Mouse (Mus musculus): Measurements from ENCODE around the gene Dalrd3. TPM values are rescaled to one million over a fixed set of nuclear protein-coding genes. Genes with fewer than 3 reads are reported as not detected.
A peak's percentile ranks its signal among the peaks of the same experiment; 100 is the strongest.

Dalrd3 gene
- 176 and 195 TPM in 2 replicates for polyA plus RNA-seq (2014; fragmentation: Nextera tagmentation; extraction: Ambion mirVana)

DNA sequence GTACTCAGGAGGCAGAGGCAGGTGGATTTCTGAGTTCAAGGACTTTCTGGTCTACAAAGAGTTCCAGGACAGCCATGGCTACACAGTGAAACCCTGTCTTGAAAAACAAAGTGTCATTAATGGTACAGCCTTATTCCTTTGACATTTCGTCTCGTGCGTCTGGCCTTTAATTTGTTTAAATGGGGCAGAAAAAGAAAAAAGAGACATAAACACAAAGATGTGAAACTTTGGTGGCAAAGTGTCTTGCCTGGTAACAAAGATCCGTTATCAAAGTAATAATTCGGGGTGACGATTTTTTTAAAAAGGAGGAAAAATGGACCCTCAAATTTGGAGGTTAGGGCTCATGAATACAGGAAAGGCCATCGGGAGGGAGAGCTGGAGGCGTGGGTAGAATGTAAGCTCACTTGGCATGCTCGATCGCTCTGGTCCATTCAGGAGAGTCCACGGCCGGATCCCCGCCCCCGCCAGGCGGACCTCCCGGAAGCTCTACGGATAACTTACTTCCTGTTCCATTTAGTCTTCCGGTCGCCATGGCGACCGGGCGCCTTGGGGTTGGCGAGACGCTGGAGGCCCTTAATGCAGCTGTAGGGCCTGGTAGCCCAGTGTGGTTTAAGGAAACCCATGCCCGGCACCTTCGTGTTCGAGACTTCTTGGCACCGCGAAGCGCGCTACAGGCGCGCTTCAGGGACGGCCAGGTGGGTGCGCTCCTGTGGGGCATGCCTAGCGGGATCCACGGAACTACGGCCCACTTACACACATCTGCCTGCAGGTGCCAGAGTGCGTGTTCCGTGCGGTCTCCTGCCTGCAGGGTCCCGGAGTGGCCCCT lies at the start of gene Dalrd3:
Gene Dalrd3 (plus strand): TSS at position 506 of the 826 bp plus-strand sequence.
- Histone ChIP-seq H3K36me3 (ENCODE audit: control insufficient read depth, insufficient read depth, low read length) (peaks cover 16% of the 10 kb centered on the region; the same call in 1 of the 2 replicates), H3K9ac (ENCODE audit: low read length) (peak within 1 kb of the TSS; percentile 57), H3K9me3 (ENCODE audit: control insufficient read depth, low read length) (no peaks in the 10 kb centered on the region), H3K4me2 (ENCODE audit: low read depth, low read length, severe bottlenecking) (peak within 1 kb of the TSS; percentile 93), H3K4me3 (ENCODE audit: low read depth, low read length) (peak within 1 kb of the TSS; percentile 51), H3K27ac (ENCODE audit: low read depth, low read length) (peak within 1 kb of the TSS; percentile 53; the same call in 1 of the 2 replicates), H3K4me1 (replicated peaks; ENCODE audit: control insufficient read depth, insufficient read depth, low read length) (peaks cover 28% of the 10 kb centered on the region), H3K27me3 (ENCODE audit: control insufficient read depth, insufficient read depth, low read length) (no peaks in the 10 kb centered on the region)
- DNase-seq (ENCODE audit: low spot score) = peak; percentile 96
- ATAC-seq (replicated peaks; ENCODE audit: low FRiP score) = peak; percentile 65
- 7% methylated on average over 42 of the region's 42 CpGs for WGBS

- Histone ChIP-seq H3K27me3 (ENCODE audit: control insufficient read depth, insufficient read depth, low read length) (no peaks in the 10 kb centered on the region), H3K4me1 (replicated peaks; ENCODE audit: control insufficient read depth, insufficient read depth, low read length) (peaks cover 3% of the 10 kb centered on the region; the same call in 1 of the 2 replicates), H3K9ac (ENCODE audit: low read length) (no peak overlapping the region), H3K4me3 (ENCODE audit: low read depth, low read length) (no peak overlapping the region), H3K27ac (ENCODE audit: low read depth, low read length) (no peak overlapping the region), H3K36me3 (ENCODE audit: control insufficient read depth, insufficient read depth, low read length) (no peaks in the 10 kb centered on the region), H3K9me3 (ENCODE audit: control insufficient read depth, low read length) (no peaks in the 10 kb centered on the region), H3K4me2 (ENCODE audit: low read depth, low read length, severe bottlenecking) (no peak overlapping the region)
- ATAC-seq (replicated peaks; ENCODE audit: low FRiP score) (no peak), DNase-seq (ENCODE audit: low spot score) (no peak)
- WGBS = 69% methylated on average over 2 of the region's 2 CpGs
These were observed 48.1 kb upstream of the Dalrd3 start for GRCm38 (mm10) chr9:108521604-108522003.

DNA sequence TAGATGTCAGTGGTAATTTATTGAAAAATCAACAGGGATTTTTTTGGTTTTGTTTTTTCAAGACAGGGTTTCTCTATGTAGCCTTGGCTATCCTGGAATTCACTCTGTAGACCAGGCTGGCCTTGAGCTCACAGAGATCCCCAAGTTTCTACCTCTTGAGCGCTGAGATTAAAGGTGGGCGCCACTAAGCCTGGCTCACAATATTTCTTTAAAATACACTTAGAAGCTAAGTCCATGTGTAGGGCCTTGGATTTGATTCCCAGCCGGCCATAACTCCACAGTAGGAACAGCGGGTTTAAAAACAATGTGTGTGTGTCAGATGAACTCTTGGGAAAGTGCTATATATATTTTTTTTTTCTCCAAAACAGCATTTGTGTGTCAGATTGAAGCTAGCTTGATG lies 46.3 kb upstream of the Dalrd3 start:
- no peaks in the 10 kb centered on the region for H3K27me3 ChIP-seq (ENCODE audit: control insufficient read depth, insufficient read depth, low read length)
- no peak overlapping the region for H3K4me3 ChIP-seq (ENCODE audit: low read depth, low read length)
- H3K27ac ChIP-seq (ENCODE audit: low read depth, low read length) = no peak overlapping the region
- peaks cover 3% of the 10 kb centered on the region; the same call in 1 of the 2 replicates for H3K4me1 ChIP-seq (replicated peaks; ENCODE audit: control insufficient read depth, insufficient read depth, low read length)
- no peak overlapping the region for H3K4me2 ChIP-seq (ENCODE audit: low read depth, low read length, severe bottlenecking)
- DNase-seq (ENCODE audit: low spot score) = no peak
- no peak overlapping the region for H3K9ac ChIP-seq (ENCODE audit: low read length)
- no peaks in the 10 kb centered on the region for H3K9me3 ChIP-seq (ENCODE audit: control insufficient read depth, low read length)
- ATAC-seq (replicated peaks; ENCODE audit: low FRiP score) = no peak
- peaks cover 1% of the 10 kb centered on the region; the same call in 1 of the 2 replicates for H3K36me3 ChIP-seq (ENCODE audit: control insufficient read depth, insufficient read depth, low read length)
- WGBS = 97% methylated on average over 4 of the region's 4 CpGs

GRCm38 (mm10) chr9:108525400-108525799 lies 44.3 kb upstream of the Dalrd3 start:
- H3K4me3 ChIP-seq (ENCODE audit: low read depth, low read length) = no peak overlapping the region
- no peak overlapping the region for H3K4me2 ChIP-seq (ENCODE audit: low read depth, low read length, severe bottlenecking)
- H3K36me3 ChIP-seq (ENCODE audit: control insufficient read depth, insufficient read depth, low read length) = peaks cover 13% of the 10 kb centered on the region
- no peaks in the 10 kb centered on the region for H3K4me1 ChIP-seq (replicated peaks; ENCODE audit: control insufficient read depth, insufficient read depth, low read length)
- no peaks in the 10 kb centered on the region for H3K27me3 ChIP-seq (ENCODE audit: control insufficient read depth, insufficient read depth, low read length)
- H3K9me3 ChIP-seq (ENCODE audit: control insufficient read depth, low read length) = no peaks in the 10 kb centered on the region
- no peak overlapping the region for H3K27ac ChIP-seq (ENCODE audit: low read depth, low read length)
- DNase-seq (ENCODE audit: low spot score) (no peak), ATAC-seq (replicated peaks; ENCODE audit: low FRiP score) (no peak)
- H3K9ac ChIP-seq (ENCODE audit: low read length) = no peak overlapping the region
- WGBS = 85% methylated on average over 3 of the region's 3 CpGs

DNA sequence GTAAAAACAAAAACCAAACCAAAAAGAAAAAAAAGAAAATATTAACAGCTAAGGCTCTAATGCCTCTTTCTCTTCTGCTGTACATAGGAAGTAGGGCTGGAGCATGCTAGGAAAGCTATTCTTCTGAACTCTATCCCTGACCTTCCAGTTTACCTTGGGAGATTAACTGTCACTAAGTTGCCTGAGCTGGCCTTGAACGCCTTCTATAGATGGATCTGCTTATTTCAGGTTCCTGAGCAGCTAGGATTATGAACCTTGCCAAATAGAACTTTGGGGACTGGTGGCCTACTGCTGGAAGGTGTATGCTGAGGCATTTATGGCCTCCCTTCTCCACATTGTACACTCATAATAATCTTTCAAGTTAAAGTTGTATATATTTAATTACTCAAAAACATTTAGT lies 38.7 kb upstream of the Dalrd3 start:
- Histone ChIP-seq H3K4me3 (ENCODE audit: low read depth, low read length) (no peak overlapping the region), H3K4me2 (ENCODE audit: low read depth, low read length, severe bottlenecking) (no peak overlapping the region), H3K9me3 (ENCODE audit: control insufficient read depth, low read length) (no peaks in the 10 kb centered on the region), H3K9ac (ENCODE audit: low read length) (no peak overlapping the region), H3K27ac (ENCODE audit: low read depth, low read length) (no peak overlapping the region), H3K36me3 (ENCODE audit: control insufficient read depth, insufficient read depth, low read length) (peaks cover 36% of the 10 kb centered on the region), H3K4me1 (replicated peaks; ENCODE audit: control insufficient read depth, insufficient read depth, low read length) (no peaks in the 10 kb centered on the region), H3K27me3 (ENCODE audit: control insufficient read depth, insufficient read depth, low read length) (no peaks in the 10 kb centered on the region)
- ATAC-seq (replicated peaks; ENCODE audit: low FRiP score) = no peak
- 91% methylated on average over 1 of the region's 1 CpGs for WGBS
- DNase-seq (ENCODE audit: low spot score) = no peak

DNA sequence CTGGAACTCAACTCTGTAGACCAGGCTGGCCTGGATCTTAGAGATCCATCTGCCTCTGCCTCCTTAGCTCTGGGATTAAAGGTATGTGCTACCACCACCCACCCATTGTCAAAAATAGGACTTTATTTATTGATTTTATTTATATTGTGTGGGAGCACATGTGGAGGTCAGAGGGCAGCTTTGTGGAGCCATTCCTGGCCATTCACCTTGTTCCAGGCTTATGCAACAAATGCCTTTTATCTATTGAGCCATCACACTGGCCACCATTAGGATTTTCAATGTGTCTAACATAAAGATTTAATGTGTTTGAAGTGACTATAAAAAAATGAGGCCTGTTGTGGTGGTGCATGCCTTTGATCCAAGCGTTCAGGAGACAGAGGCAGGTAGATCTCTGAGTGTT lies 38.2 kb upstream of the Dalrd3 start:
- 87% methylated on average over 1 of the region's 1 CpGs for WGBS
- Histone ChIP-seq H3K36me3 (ENCODE audit: control insufficient read depth, insufficient read depth, low read length) (peaks cover 39% of the 10 kb centered on the region), H3K4me2 (ENCODE audit: low read depth, low read length, severe bottlenecking) (no peak overlapping the region)

GRCm38 (mm10) chr9:108540846-108541245 lies 28.8 kb upstream of the Dalrd3 start:
- no peak overlapping the region for H3K4me2 ChIP-seq (ENCODE audit: low read depth, low read length, severe bottlenecking)
- ATAC-seq (replicated peaks; ENCODE audit: low FRiP score) (no peak), DNase-seq (ENCODE audit: low spot score) (no peak)
- no peak overlapping the region for H3K27ac ChIP-seq (ENCODE audit: low read depth, low read length)
- no peaks in the 10 kb centered on the region for H3K9me3 ChIP-seq (ENCODE audit: control insufficient read depth, low read length)
- no peak overlapping the region for H3K9ac ChIP-seq (ENCODE audit: low read length)
- H3K27me3 ChIP-seq (ENCODE audit: control insufficient read depth, insufficient read depth, low read length) = no peaks in the 10 kb centered on the region
- H3K4me1 ChIP-seq (replicated peaks; ENCODE audit: control insufficient read depth, insufficient read depth, low read length) = no peaks in the 10 kb centered on the region
- no peak overlapping the region for H3K4me3 ChIP-seq (ENCODE audit: low read depth, low read length)
- H3K36me3 ChIP-seq (ENCODE audit: control insufficient read depth, insufficient read depth, low read length) = peaks cover 22% of the 10 kb centered on the region

More for the DNA sequence above, 38.2 kb upstream of the Dalrd3 start:
- Histone ChIP-seq H3K9ac (ENCODE audit: low read length) (no peak overlapping the region), H3K4me1 (replicated peaks; ENCODE audit: control insufficient read depth, insufficient read depth, low read length) (no peaks in the 10 kb centered on the region), H3K27me3 (ENCODE audit: control insufficient read depth, insufficient read depth, low read length) (no peaks in the 10 kb centered on the region), H3K27ac (ENCODE audit: low read depth, low read length) (no peak overlapping the region), H3K9me3 (ENCODE audit: control insufficient read depth, low read length) (no peaks in the 10 kb centered on the region), H3K4me3 (ENCODE audit: low read depth, low read length) (no peak overlapping the region)
- no peak for DNase-seq (ENCODE audit: low spot score)
- no peak for ATAC-seq (replicated peaks; ENCODE audit: low FRiP score)

GRCm38 (mm10) chr9:108545986-108546385 lies 23.7 kb upstream of the Dalrd3 start:
- H3K27ac ChIP-seq (ENCODE audit: low read depth, low read length) = no peak overlapping the region
- WGBS = 98% methylated on average over 3 of the region's 3 CpGs
- H3K4me3 ChIP-seq (ENCODE audit: low read depth, low read length) = no peak overlapping the region
- H3K9ac ChIP-seq (ENCODE audit: low read length) = no peak overlapping the region
- DNase-seq (ENCODE audit: low spot score) (no peak), ATAC-seq (replicated peaks; ENCODE audit: low FRiP score) (no peak)
- H3K36me3 ChIP-seq (ENCODE audit: control insufficient read depth, insufficient read depth, low read length) = peaks cover 17% of the 10 kb centered on the region
- H3K27me3 ChIP-seq (ENCODE audit: control insufficient read depth, insufficient read depth, low read length) = no peaks in the 10 kb centered on the region
- H3K4me2 ChIP-seq (ENCODE audit: low read depth, low read length, severe bottlenecking) = no peak overlapping the region
- no peaks in the 10 kb centered on the region for H3K4me1 ChIP-seq (replicated peaks; ENCODE audit: control insufficient read depth, insufficient read depth, low read length)
- no peaks in the 10 kb centered on the region for H3K9me3 ChIP-seq (ENCODE audit: control insufficient read depth, low read length)

- 91% methylated on average over 1 of the region's 1 CpGs for WGBS
- H3K4me2 ChIP-seq (ENCODE audit: low read depth, low read length, severe bottlenecking) = no peak overlapping the region
- ATAC-seq (replicated peaks; ENCODE audit: low FRiP score) = no peak
- no peaks in the 10 kb centered on the region for H3K4me1 ChIP-seq (replicated peaks; ENCODE audit: control insufficient read depth, insufficient read depth, low read length)
- no peak overlapping the region for H3K27ac ChIP-seq (ENCODE audit: low read depth, low read length)
- no peak for DNase-seq (ENCODE audit: low spot score)
- H3K27me3 ChIP-seq (ENCODE audit: control insufficient read depth, insufficient read depth, low read length) = no peaks in the 10 kb centered on the region
- peaks cover 15% of the 10 kb centered on the region for H3K36me3 ChIP-seq (ENCODE audit: control insufficient read depth, insufficient read depth, low read length)
- H3K4me3 ChIP-seq (ENCODE audit: low read depth, low read length) = no peak overlapping the region
- H3K9ac ChIP-seq (ENCODE audit: low read length) = no peak overlapping the region
- H3K9me3 ChIP-seq (ENCODE audit: control insufficient read depth, low read length) = no peaks in the 10 kb centered on the region
These were observed 22.8 kb upstream of the Dalrd3 start for GRCm38 (mm10) chr9:108546875-108547274.
